Mouse (Mus musculus): ENCODE results near the gene Tgfbr3. TPM values are rescaled to one million over a fixed set of nuclear protein-coding genes. Genes with fewer than 3 reads are reported as not detected.

Gene Tgfbr3
- total RNA-seq, 2 experiments from 2014 or later, result 13.3 to 16.3 TPM

Other genes with a start within 250 kb of the Tgfbr3 start
- 10 to 100 TPM; 13.8 to 15.9 TPM for gene Brdt, start 41.5 kb upstream of the Tgfbr3 start, total RNA-seq (2021)
- gene Ephx4, start 113.1 kb upstream of the Tgfbr3 start, total RNA-seq (2021), result 10 to 100 TPM; 50.8 to 57.2 TPM
- under 1 TPM; 0.22 to 0.26 TPM for gene Lpcat2b, start 141.9 kb upstream of the Tgfbr3 start, total RNA-seq (2021)
- gene Btbd8, start 148.4 kb upstream of the Tgfbr3 start, total RNA-seq (2021), result 100 to 1,000 TPM; 106 to 107 TPM
- gene Gm42669, start 218.0 kb upstream of the Tgfbr3 start, total RNA-seq (2021), result under 1 TPM; 0.27 to 0.49 TPM
- under 1 TPM; 0.57 to 0.75 TPM for gene 1700028K03Rik, start 245.1 kb upstream of the Tgfbr3 start, total RNA-seq (2021)

Data from layer of hippocampus, postnatal 25 days (tissue).